Mouse (Mus musculus) cerebellum, postnatal 36 days (tissue): ENCODE results near the gene Fhad1.

Experiments
- DNase-seq, 2 experiments: peaks; one replicate each; pipeline ENCODE4 v3.0.0; 2021 to 2022; ENCODE audit warnings: mixed read lengths in 2 of 2

Gene Fhad1

GRCm38 (mm10) chr4:141976163-141976562 lies 38.7 kb downstream of the Fhad1 start:
- DNase-seq: peak; percentile 38 to 46

GRCm38 (mm10) chr4:141964575-141964974 lies 50.3 kb downstream of the Fhad1 start:
- no peak for DNase-seq

GRCm38 (mm10) chr4:141963907-141964306 lies 51.0 kb downstream of the Fhad1 start:
- DNase-seq: no peak

- DNase-seq: peak; percentile 37 to 62
Observed at GRCm38 (mm10) chr4:141962811-141963685, 51.8 kb downstream of the Fhad1 start.

- DNase-seq: no peak
Observed at GRCm38 (mm10) chr4:141960037-141960436, 54.8 kb downstream of the Fhad1 start.

- DNase-seq: no peak
Observed at GRCm38 (mm10) chr4:141959615-141960014, 55.3 kb downstream of the Fhad1 start.

GRCm38 (mm10) chr4:141958614-141959375 lies 56.1 kb downstream of the Fhad1 start:
- DNase-seq: no peak

GRCm38 (mm10) chr4:141958188-141958587 lies 56.7 kb downstream of the Fhad1 start:
- DNase-seq: peak; percentile 69 to 73

GRCm38 (mm10) chr4:141957740-141958139 lies 57.1 kb downstream of the Fhad1 start:
- DNase-seq: no peak

- DNase-seq: no peak
Observed at GRCm38 (mm10) chr4:141956931-141957330, 58.0 kb downstream of the Fhad1 start.

GRCm38 (mm10) chr4:141954770-141955720 lies 59.8 kb downstream of the Fhad1 start:
- no peak for DNase-seq

- no peak for DNase-seq
Observed at GRCm38 (mm10) chr4:141953859-141954258, 61.0 kb downstream of the Fhad1 start.

GRCm38 (mm10) chr4:141953291-141953690 lies 61.6 kb downstream of the Fhad1 start:
- DNase-seq: no peak

GRCm38 (mm10) chr4:141952824-141953223 lies 62.1 kb downstream of the Fhad1 start:
- DNase-seq: no peak

- DNase-seq: no peak
Observed at GRCm38 (mm10) chr4:141952114-141952513, 62.8 kb downstream of the Fhad1 start.

GRCm38 (mm10) chr4:141949436-141949835 lies 65.4 kb downstream of the Fhad1 start:
- DNase-seq: no peak

- no peak for DNase-seq
Observed at GRCm38 (mm10) chr4:141948822-141949221, 66.1 kb downstream of the Fhad1 start.

GRCm38 (mm10) chr4:141942403-141942802 lies 72.5 kb downstream of the Fhad1 start:
- DNase-seq: no peak

GRCm38 (mm10) chr4:141941289-141941688 lies 73.6 kb downstream of the Fhad1 start:
- no peak for DNase-seq

GRCm38 (mm10) chr4:141938535-141938934 lies 76.3 kb downstream of the Fhad1 start:
- no peak for DNase-seq

- DNase-seq: no peak
Observed at GRCm38 (mm10) chr4:141932785-141933574, 81.9 kb downstream of the Fhad1 start.

GRCm38 (mm10) chr4:141931526-141931925 lies 83.4 kb downstream of the Fhad1 start:
- no peak for DNase-seq
